Mouse (Mus musculus): ENCODE measurements around the gene Kcnc1.

DNA sequence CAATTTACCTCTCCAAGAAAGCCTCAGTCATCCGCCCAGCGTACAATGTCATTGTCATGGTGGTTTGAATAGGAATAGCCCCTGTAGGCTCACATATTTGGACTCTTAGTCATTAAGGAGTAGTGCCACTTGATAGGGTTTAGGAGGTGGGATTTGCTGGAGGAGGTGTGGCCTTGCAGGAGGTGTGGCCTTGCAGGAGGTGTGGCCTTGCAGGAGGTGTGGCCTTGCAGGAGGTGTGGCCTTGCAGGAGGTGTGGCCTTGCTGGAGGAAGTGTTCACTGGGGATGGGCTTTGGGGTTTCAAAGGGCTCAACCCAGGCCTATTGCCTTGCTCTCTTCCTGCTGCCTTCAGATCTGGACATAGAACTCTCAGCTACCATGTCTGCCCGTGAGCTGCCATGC is 81.2 kb downstream of the Kcnc1 start:
- no peak for TF ChIP-seq EP300 (IDR thresholded peaks at IDR 0.05; ENCODE audit: low read depth)
- TF ChIP-seq CTCF (IDR thresholded peaks at IDR 0.05; ENCODE audit: low read depth), result no peak

Data from liver, embryonic 14.5 days (tissue).